Mouse (Mus musculus) frontal cortex, postnatal 10 days (tissue): ENCODE results near the gene Dhx16.

ENCODE experiments used
- DNase-seq, 2 experiments: peaks; one replicate each; pipeline ENCODE4 v3.0.0; 2022; ENCODE audit warnings: low spot score in 2 of 2, mixed read lengths in 1 of 2

Gene Dhx16

DNA sequence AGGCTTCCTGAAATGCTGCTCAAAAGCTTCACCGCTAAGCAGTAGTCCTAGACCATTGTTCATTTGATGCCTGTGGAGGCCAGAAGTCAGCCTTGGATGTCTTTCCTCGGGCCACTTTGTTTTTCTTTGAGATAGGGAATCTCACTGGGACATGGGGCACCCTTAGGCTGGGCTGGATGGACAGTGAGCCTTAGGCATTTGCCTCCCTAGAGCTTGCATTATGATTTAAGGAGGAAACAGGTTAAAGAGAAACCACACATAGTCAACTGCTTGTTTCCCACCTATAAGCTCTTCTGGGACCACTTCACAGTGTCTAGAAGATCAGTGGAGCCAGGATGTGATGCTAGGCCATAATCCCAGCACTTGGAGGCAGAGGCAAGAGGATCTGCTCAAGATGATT lies 19.8 kb upstream of the Dhx16 start:
- no peak for DNase-seq

DNA sequence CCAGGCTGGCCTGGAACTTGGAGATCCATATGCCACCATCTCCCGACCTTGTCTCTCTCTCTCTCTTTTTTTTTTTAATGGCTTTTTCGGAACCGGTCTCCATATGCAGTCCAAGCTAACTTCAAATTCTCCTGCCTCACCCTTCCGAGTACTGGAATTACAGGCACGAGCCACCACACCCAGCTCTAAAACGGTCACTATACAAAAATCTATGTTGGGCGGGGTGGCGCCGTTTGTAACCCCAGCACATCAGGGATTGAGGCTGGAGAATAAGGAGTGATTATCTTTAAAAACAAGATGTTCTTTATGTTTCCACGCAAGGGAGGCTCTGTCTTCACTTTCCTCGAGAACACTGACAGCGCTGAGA lies 18.8 kb upstream of the Dhx16 start:
- DNase-seq: no peak

DNA sequence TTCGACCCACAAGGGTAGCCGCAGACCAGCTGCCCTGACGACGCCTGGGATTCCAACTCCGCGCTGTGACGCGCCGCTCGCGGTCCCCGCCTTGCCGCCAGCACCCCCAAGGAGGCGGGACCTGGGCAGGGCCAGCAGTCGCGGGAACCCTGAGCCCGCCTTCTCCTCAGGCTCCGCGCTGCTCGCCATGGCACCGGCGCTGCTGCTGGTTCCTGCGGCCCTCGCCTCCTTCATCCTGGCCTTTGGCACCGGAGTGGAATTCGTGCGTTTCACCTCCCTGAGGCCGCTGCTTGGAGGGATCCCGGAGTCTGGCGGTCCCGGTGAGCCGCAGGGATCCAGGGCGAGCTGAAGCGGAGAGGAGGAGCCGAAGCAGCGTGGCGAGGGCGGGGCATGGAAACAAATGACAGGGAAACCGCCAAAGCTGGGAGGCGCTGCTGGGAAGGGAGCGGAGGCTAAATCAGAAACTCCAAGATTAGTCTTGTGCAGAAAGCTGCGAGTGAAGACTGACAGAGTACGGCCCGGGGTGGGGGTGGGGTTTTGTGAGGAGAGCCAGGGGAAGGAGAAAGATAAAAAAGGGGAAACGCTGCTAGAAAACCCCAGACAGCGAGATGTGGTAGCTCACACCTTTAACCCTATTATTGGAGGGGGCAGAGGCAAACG lies 18.3 kb upstream of the Dhx16 start, which contains the start of gene Nrm:
TSS of gene Nrm (plus strand) at position 121 of the 660 bp plus-strand sequence.
- peak; percentile 78 to 89 for DNase-seq

DNA sequence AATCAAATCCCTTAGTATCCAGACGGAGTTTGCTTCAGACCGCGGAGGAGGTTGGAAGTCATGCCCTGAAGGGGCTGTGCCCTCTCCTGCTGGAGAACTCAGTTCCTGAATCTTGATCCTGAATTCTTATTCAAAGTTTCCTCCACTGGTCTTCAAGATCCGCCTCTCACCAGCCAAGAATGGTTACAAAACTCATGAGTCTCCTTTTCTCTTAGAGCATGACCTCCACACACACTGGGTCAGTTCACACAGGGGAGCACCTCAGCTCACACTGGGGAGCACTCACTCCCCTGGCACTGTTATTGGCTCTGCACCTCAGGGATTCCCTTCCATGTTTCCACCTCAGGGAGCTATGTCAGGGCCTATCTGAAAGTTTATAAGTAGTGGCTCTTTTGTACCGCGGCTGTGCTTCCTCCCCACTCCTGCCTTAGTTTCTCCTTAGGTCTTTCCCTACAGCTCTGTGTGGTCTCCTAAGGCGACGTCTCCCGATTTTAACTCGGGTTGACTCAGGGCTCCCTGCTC lies 14.7 kb upstream of the Dhx16 start:
- no peak for DNase-seq

DNA sequence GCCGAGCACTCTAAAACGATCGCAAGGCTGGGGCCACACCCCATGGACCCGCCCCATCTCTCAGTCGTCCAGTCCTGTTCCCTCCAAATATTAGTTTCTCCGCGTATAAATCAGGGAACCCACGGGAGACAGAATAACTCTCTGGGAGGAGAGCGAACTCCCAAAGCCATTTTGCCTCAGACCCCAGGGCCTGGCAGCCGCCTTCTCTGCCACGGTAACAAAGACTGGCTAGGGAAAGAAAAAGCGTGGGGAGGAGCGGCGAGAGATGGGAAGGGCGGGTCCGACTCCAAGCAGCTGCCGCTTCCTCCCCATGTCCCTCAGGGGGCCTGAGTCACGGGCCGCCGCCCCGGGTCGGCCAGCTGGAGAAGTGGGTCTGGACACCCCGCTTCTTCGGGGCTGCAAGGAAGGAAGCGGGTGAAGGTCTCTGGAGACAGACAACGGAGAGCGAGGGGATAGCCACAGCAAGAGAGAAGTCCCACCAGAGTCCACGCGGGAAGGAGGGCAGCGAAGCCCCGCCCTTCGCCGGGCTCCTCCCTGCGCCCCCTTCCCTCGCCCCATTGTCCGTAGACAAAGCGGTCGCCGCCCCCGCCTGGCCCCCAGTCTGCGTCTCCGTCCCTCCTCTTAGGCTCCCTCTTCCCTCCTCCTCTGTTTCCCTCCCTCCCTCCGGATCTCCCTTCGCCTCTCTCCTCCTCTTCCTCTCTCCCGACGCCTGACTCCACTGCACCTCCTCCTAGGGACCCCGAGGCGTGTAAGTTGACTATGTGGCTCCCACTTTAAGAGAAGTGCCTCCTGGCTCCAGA lies 13.9 kb upstream of the Dhx16 start, which contains the start of gene Ppp1r18:
TSS of gene Ppp1r18 (plus strand) at position 113 of the 800 bp plus-strand sequence.
- DNase-seq: peak in 1 of 2 experiments; percentile 60

DNA sequence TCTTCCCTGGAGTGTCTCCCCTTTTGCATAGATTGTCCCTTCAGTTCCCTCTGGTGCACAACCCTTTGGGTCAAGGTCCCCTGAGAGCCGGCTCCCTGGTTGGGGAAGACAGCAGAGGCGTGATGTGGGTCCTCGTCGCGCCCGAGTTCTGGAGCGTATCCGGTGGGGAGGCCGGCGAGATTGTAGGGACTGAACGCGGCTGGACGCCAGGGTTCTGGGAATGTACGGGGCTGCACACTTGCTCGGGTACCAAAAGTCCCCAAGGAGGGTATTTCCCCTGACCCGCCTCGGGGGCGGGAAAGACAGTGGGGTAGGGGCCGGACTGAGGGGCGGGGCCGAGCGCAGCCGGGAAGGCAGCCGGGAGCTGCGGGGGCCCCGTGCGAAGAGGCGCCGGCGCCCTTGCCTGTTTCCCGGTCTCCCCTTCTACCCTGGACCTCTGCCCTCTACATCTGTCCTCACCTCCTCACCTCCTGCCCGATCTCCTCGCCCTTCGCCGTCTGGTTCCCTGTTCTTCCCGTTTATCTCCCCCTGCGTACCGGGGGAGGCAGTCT lies 13.3 kb upstream of the Dhx16 start:
- DNase-seq: peak in 1 of 2 experiments; percentile 58

DNA sequence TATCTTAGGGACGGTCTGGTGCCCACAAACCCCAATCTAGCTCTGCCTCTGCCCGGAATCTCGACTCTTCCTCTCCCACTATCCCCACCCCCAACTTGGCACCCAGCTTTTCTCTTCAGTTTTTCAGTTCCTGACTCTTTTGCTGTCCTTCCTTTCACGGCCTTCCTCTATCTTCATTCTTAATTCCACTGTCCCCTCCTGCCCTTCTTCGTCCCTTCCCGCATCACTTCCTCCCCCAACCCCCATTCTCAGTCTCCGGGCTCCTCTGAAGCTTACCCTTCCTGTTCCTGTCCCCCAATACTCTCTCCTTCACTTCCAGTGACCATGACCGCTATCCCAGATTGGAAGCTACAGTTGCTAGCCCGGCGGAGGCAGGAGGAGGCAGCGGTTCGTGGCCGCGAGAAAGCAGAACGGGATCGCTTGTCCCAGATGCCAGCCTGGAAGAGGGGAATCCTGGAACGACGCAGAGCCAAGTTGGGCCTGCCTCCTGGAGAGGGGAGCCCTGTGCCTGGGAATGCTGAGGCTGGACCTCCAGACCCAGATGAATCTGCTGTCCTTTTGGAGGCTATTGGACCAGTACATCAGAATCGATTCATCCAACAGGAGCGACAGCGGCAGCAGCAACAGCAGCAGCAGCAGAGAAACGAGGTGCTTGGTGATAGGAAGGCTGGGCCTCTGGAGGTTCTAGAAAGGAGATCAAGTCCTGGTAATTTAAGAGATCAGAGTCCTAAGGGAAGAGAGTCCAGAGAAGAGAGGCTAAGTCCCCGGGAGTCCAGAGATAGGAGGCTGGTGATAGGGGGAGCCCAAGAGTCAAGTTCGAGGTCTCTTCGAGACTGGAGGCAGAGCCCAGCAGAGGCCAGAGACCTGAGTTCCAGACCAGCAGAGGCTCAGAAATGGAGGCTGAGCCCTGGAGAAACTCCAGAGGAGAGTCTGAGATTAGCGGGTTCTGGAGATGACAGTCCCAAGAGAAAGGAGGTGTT lies 12.4 kb upstream of the Dhx16 start:
- DNase-seq: no peak

DNA sequence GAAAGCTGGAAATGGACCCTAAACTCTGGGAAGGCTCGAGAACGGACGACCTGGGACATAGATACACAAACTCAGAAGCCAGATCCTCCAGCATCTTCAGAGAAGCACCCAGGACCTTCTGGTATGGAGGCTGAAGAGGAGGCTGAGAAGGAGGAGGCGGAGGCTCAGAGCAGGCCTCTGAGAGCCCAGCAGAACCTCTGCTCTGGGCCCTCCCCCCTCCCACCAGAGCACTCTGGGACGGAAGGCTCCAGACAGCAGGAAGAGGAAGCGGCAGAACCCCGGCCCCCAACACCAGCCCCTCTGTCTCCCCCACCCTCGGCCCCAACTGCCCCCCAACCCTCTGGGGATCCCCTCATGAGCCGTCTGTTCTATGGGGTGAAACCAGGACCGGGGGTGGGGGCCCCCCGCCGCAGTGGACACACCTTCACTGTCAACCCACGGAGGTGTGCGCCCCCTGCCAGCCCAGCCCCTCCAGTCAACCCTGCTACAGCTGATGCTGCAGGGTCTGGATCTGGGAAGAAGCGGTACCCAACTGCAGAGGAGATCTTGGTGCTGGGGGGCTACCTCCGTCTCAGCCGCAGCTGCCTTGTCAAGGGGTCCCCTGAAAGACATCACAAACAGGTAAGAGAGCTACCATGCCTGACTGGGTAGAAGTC lies 11.3 kb upstream of the Dhx16 start:
- DNase-seq: no peak

DNA sequence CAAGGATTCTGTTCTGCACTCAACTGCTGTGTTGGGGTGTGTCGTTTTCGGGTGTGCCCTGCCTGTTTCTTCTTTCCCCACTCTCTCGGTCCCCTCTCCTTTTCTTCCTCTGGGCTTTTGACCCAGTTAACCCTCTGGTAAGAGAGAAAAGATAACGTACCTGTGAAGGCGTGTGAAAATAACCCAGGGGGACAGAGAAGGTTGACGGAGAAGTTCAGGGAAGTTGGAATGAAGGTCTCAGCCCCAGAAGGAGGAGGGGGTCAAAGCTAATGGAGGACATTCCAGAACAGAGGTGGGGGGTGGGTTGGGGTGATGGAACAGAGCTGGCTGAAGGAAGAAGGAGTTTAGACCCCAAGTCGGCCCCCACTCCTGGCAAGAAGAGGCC lies 10.7 kb upstream of the Dhx16 start:
- DNase-seq: no peak

DNA sequence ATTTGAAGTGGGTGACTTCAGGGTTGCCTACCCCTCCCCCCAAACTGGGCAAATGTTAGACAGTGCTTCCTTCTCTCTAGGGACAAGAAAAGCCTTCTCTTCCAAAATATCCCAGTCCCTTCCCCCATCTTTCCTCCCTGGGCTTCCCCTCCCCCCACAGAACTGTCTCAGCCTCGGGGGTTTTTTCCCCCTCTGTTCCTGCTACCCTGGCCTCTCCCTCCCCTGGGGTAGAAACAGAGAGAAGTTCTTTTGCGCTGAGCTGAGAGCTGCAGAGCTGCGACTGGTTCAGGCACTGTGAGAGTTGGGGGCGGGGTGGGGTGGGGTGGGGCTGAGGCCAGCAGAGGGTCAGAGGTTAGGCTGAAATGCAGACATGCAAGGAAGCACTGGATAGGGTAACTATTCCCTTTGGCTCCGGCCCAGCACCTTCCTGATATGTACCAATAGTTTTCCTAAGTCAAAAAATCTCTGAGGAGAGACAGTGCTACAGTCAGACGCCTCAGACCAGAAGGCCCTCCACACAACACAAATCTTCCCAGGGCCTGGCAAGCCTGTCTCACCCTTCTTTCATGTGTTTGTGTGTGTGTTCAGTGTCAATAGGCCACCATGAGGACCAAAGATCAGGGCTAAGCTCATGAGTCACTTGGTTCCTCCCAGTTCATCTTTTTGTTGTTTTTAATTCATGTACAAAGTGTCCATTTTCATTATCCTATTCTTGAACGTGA lies 10.1 kb upstream of the Dhx16 start:
- peak in 1 of 2 experiments; percentile 59 for DNase-seq

DNA sequence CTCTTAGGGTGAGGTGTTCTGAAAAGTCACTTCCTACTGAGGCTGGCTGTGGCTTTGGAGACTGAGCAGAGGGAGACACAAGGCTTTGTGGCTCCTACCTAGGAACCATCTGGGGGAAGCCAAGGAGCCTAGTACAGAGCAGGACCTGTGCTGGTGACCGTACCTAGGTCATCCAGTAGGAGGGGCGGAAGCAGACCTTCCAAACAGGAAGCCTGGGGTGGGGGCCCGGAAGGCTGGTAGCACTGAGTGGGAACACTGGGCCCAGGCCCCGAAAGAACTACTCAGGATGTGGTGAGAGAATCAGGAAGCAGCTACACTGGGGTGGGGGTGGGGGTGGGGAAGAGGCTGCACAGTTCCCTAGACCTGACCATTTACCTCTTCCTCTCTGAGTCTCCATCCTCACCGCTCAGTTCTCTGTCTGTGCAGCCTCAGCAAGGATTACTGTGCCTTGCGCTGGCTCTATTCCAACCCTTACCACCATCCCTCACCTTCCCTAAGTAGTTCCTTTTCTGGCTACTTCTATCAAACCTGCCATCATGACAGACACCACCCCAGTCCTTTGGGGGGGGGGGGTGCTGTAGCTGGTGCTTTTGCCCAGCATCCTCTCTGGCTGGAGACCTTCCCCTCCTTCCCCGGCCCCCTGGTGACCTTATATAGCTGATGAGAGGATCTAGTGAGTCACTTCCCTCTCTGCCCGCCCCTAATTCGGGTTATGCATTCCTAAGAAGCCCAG lies 9.3 kb upstream of the Dhx16 start:
- DNase-seq: peak; percentile 52 to 67

DNA sequence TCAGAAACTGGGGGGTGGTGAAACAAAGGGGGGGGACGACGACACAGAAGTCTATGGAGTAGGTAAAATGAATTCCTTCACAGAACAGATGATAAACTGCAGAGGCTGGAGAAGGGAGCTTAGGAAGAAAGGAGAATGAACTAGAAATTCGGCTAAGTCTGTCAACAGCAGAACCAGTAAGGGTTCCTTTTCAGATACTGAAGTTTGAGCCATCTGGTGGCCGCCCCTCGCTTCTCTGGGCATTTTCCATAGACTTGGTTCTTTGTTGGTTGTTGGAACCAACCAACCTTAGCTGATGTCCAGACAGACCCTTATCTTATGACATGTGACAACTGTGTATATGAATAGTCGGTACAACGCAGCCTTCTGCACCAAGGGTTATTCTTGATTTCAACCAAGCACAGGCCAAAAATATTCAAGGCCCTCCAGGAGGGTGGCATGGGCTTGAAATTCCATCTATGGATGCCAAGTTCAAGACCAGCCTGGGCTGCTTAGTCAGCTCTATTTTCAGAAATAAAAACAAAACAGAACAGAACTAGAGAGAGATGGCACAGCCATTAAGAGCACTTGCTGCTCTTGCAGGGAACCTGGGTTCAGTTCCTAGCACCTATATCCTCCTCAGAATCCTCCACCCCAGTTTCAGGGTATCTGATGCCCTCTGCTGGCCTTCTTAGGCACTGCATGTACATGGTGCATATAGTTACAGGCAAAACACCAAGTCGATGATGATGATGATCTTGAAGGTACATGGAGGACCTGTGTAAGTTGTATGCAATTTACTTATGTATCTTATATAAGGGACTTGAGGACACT lies 8.5 kb upstream of the Dhx16 start:
- no peak for DNase-seq

DNA sequence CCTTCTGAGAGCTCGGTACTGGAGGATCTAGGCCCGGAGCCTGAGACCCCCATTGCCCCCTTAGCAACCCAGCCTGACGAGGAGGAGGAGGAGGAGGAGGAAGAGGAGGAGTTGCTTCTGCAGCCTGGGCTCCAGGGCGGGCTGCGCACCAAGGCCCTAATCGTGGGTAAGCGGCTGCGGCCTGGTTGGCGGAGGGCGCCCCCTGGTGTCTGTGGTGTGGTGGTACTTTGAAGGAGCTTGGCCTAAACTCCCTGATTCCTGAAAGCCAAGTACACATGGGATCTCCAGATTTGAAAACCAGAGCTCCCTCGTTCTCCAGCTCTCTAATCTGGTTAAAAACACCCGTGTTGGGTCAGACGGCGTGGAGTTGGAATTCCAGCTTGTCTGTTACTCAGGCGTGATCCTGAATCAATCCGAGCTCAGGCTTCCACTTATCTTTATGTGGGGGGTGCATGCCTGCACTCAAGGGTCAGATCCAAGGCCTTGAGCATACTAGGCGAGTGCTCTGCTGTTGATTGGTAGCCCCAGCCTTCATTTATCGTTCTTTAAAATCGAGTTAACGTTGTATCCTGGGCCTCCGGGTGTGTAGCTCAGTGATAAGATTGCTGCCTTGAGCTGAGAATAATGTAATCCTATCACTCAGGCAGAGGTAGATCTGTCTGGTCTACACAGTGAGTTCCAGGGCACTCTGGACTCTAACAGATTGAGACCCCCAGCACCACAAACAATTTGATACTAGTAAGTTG lies 5.7 kb upstream of the Dhx16 start:
- peak; percentile 69 to 81 for DNase-seq

DNA sequence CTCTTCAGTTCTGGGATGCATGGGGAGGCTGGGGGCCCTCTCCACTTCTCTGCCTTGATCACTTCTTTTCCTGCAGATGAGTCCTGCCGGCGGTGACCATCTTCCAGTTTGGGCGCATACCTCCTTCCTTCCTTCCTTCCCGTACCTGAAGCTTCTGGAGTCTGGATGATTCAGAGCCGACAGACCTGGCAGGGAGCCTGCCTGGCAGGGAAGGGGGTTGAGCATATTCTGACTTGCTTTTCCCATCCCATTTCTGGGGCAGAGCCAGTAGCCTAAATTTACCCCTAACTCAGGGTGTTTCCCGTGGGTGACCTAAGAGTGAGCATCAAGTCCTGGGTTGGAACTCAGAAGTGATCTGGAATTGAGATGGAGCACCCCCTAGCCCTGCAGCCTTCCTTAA lies 4.9 kb upstream of the Dhx16 start:
- no peak for DNase-seq

DNA sequence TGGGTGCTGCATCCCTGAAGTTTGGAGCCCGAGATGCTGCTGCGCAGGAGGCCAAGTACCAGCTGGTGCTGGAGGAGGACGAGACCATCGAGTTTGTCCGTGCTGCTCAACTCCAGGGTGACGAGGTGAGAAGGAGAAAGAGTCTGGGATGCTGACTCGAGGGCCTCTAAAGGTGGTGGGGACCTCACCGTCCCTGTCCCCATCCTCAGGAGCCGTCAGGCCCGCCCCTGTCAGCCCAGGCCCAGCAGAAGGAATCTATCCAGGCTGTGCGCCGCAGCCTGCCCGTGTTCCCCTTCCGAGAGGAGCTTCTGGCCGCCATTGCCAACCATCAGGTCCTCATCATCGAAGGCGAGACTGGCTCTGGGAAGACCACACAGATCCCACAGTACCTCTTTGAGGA lies 3.3 kb downstream of the Dhx16 start:
- no peak for DNase-seq

DNA sequence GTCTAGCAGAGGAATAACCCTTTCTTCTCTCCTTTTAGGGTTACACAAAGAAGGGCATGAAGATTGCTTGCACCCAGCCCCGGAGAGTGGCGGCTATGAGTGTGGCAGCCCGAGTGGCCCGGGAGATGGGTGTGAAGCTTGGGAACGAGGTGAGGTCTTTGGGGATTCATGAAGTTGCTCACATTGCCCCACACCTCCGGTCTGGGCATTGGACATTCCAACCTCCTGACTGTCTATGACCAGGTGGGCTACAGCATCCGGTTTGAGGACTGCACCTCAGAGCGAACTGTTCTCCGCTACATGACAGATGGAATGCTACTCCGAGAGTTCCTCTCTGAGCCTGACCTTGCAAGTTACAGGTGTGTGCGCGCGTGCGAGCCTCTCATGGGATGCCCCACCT lies 4.2 kb downstream of the Dhx16 start:
- no peak for DNase-seq

DNA sequence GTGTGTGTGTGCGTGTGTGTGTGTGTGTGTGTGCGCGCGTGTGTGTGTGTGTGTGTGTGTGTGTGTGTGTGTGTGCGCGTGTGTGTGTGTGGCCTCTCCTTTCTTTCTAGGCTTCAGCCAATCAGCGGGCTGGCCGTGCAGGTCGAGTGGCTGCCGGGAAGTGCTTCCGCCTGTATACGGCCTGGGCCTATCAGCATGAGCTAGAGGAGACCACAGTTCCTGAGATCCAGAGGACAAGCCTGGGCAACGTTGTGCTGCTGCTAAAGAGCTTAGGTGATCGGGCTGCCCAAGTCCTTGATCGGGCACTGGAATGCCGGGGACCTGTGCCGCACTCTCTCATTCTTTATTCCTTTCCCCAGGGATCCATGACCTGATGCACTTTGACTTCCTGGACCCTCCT lies 8.1 kb downstream of the Dhx16 start:
- DNase-seq: no peak
